In genomic region chr7:28169489-28170422, GRCm38 (mm10) we compare ENCODE assay signal across 8 mouse cellular contexts. TPM values are rescaled to one million over a fixed set of nuclear protein-coding genes. Genes with fewer than 3 reads are reported as not detected.
DNase-seq lines count a peak whose midpoint lies in the region; ATAC-seq and TF ChIP-seq lines count a peak whose summit lies in the region.

Gene Fbl, plus strand, starts transcription at chr7:28169710.

- no peak for TF ChIP-seq CTCF in gastrocnemius, adult 2 months (IDR thresholded peaks at IDR 0.05)
- TF ChIP-seq CTCF in hindbrain, postnatal 0 days (IDR thresholded peaks at IDR 0.05; ENCODE audit: low read depth), result no peak
- TF ChIP-seq CTCF in left cerebral cortex, adult 2 months (IDR thresholded peaks at IDR 0.05), result no peak

- H3K27me3 ChIP-seq in hindbrain, postnatal 0 days (ENCODE audit: insufficient read depth, low read length), result no peaks in the 10 kb centered on the region

- peak within 1 kb of the TSS; percentile 97 for H3K27ac ChIP-seq in gastrocnemius, adult 2 months
- peak within 1 kb of the TSS; percentile 78 for H3K27ac ChIP-seq in hindbrain, postnatal 0 days
- peak within 1 kb of the TSS; percentile 73 for H3K27ac ChIP-seq in left cerebral cortex, adult 2 months

- peak; percentile 93 for ATAC-seq in hindbrain, postnatal 0 days
- peak; percentile 89 for ATAC-seq in megakaryocyte, adult 5-6 weeks (ENCODE audit: poor library complexity, severe bottlenecking)

- H3K4me2 ChIP-seq in hindbrain, postnatal 0 days (ENCODE audit: low read depth, low read length), result peak within 1 kb of the TSS; percentile 94

- peaks cover 19% of the 10 kb centered on the region for H3K4me1 ChIP-seq in hindbrain, postnatal 0 days (ENCODE audit: insufficient read depth, low read length)

- H3K36me3 ChIP-seq in hindbrain, postnatal 0 days (ENCODE audit: insufficient read depth, low read length), result no peaks in the 10 kb centered on the region

- H3K9me3 ChIP-seq in hindbrain, postnatal 0 days (ENCODE audit: low read length), result no peaks in the 10 kb centered on the region

- peak within 1 kb of the TSS; percentile 93 for H3K4me3 ChIP-seq in gastrocnemius, adult 2 months
- peak within 1 kb of the TSS; percentile 82 for H3K4me3 ChIP-seq in hindbrain, postnatal 0 days (ENCODE audit: low read length)
- peak within 1 kb of the TSS; percentile 79 for H3K4me3 ChIP-seq in left cerebral cortex, adult 2 months

- peak; percentile 90 for DNase-seq in WW6 (ENCODE audit: low read depth, low spot score)
- DNase-seq in cerebellum, postnatal 4 days (ENCODE audit: low spot score in 2 of 2), result peak; percentile 63 to 89
- peak; percentile 94 for DNase-seq in gastrocnemius, adult 2 months
- DNase-seq in hindbrain, postnatal 0 days (ENCODE audit: low spot score), result peak; percentile 98
- DNase-seq in left cerebral cortex, adult 2 months (ENCODE audit: extremely low spot score in 1 of 2, low spot score in 2 of 2), result peak; percentile 92
- DNase-seq in right cerebral cortex, adult 2 months (ENCODE audit: low spot score in 2 of 2), result peak; percentile 89 to 94
- DNase-seq in urinary bladder, postnatal 14 days (ENCODE audit: low spot score), result peak; percentile 91

- H3K9ac ChIP-seq in hindbrain, postnatal 0 days (replicated peaks; ENCODE audit: low read length), result peak within 1 kb of the TSS; percentile 69

- WGBS in hindbrain, postnatal 0 days, result under 1% methylated on average over 75 of the region's 80 CpGs

- intact Hi-C loops in gastrocnemius, adult 2 months (cut with DNase I), result loop anchor here (5.0 kb wide), 2 partner anchors 38 to 133 kb away; partner anchors contain the start of gene Dll3
- intact Hi-C loops in left cerebral cortex, adult 2 months (cut with DNase I), result loop anchor here (1.0 kb wide), 1 partner anchor 10 kb away; the partner anchor contains the start of gene Dyrk1b

RNA-seq across cellular contexts. Expression of gene Fbl, which starts in this region (rescaled TPM):
- 10 to 100 TPM; 21.2 to 28.9 TPM for total RNA-seq in gastrocnemius, adult 2 months (2021)
- 23.5 and 24.4 TPM in 2 replicates for total RNA-seq in hindbrain, postnatal 0 days (2014; rRNA removed)
- 70.7 and 73.7 TPM in 2 replicates for polyA plus RNA-seq in hindbrain, postnatal 0 days (2015; fragmentation: Nextera tagmentation; extraction: Ambion mirVana)
- total RNA-seq in left cerebral cortex, adult 2 months (2021), result 10 to 100 TPM; 50.0 to 52.1 TPM
- total RNA-seq in megakaryocyte, adult 5-6 weeks (2015), result 75.0 and 75.5 TPM in 2 replicates
- total RNA-seq in megakaryocyte, adult 5-6 weeks (2017), result 85.1 and 88.7 TPM in 2 replicates

Comparison
In these comparisons a context has a peak if more than half of its experiments do, and no peak if none do; other contexts are left out.
1. Peak in every context shown above with its lines: DNase-seq, ATAC-seq, H3K4me3 ChIP-seq and H3K27ac ChIP-seq.